Mouse (Mus musculus) hindbrain, postnatal 0 days (tissue): Measurements from ENCODE around the gene Arih2. TPM values are rescaled to one million over a fixed set of nuclear protein-coding genes. Genes with fewer than 3 reads are reported as not detected.
A peak's percentile ranks its signal among the peaks of the same experiment; 100 is the strongest.

Source experiments
- ATAC-seq: fragments of 200-750 bp; cut with Nextera tagmentation; 2 replicates; pipeline ENCODE4 v1.8.0; 2017; ENCODE audit warnings: mild to moderate bottlenecking, moderate TSS enrichment, moderate library complexity
- DNase-seq: peaks from one replicate; pipeline ENCODE4 v3.0.0-alpha.2; 2015; ENCODE audit warnings: low spot score
- H3K27ac ChIP-seq: fragments of 300-500 bp; sonication (generic); 2 replicates; pipeline ENCODE4 v1.5.1; 2014; ENCODE audit warnings: mild to moderate bottlenecking
- H3K27me3 ChIP-seq: fragments of 300-500 bp; sonication (generic); 2 replicates; pipeline ENCODE4 v1.6.1; 2014; ENCODE audit warnings: low read length, mixed read lengths; ENCODE audit not compliant: insufficient read depth
- H3K36me3 ChIP-seq: fragments of 300-500 bp; sonication (generic); 2 replicates; pipeline ENCODE4 v1.6.1; 2014; ENCODE audit warnings: low read length, mixed read lengths; ENCODE audit not compliant: insufficient read depth
- H3K4me1 ChIP-seq: fragments of 300-500 bp; sonication (generic); 2 replicates; pipeline ENCODE4 v1.6.1; 2014; ENCODE audit warnings: antibody characterized with exemption, low read length, mixed read lengths; ENCODE audit not compliant: insufficient read depth
- H3K4me2 ChIP-seq: fragments of 300-500 bp; sonication (generic); 2 replicates; pipeline ENCODE4 v1.6.1; 2014; ENCODE audit warnings: low read depth, mild to moderate bottlenecking, low read length, moderate library complexity, mixed read lengths
- H3K4me3 ChIP-seq: fragments of 300-500 bp; sonication (generic); 2 replicates; pipeline ENCODE4 v1.5.1; 2014; ENCODE audit warnings: low read length
- H3K9ac ChIP-seq: fragments of 300-500 bp; sonication (generic); replicated peaks from 2 replicates; pipeline ENCODE4 v1.6.1; 2014; ENCODE audit warnings: mild to moderate bottlenecking, low read length, moderate library complexity, mixed read lengths
- H3K9me3 ChIP-seq: fragments of 300-500 bp; sonication (generic); 2 replicates; pipeline ENCODE4 v1.6.1; 2016; ENCODE audit warnings: low read length, mixed read lengths
- CTCF ChIP-seq: IDR thresholded peaks from 2 replicates; pipeline ENCODE4 v1.5.1; 2016; ENCODE audit warnings: antibody characterized with exemption, control low read depth, low read depth
- WGBS: fragments of 180-500 bp; shearing (Covaris S2); extraction: QIAGEN DNeasy Blood & Tissue Kit; methylation state at CpG from one replicate; pipeline ENCODE4 v1.1.7; 2014; 5-methylcytosine and 5-hydroxymethylcytosine counted together
- polyA plus RNA-seq: library from polyadenylated mRNA; unstranded; fragments of >200 nt; fragmentation: Nextera tagmentation; extraction: Ambion mirVana; gene quantifications from 2 replicates; pipeline ENCODE4 v1.2.1, GENCODE M21; 2015
- total RNA-seq: library from RNA; depleted of rRNA; stranded (reverse); fragments of >200 nt; gene quantifications from 2 replicates; pipeline ENCODE4 v1.2.3, GENCODE M21; 2014

Gene Arih2
- total and polyA plus RNA-seq, 2 experiments from 2014 or later: 39.7 to 54.8 TPM

DNA sequence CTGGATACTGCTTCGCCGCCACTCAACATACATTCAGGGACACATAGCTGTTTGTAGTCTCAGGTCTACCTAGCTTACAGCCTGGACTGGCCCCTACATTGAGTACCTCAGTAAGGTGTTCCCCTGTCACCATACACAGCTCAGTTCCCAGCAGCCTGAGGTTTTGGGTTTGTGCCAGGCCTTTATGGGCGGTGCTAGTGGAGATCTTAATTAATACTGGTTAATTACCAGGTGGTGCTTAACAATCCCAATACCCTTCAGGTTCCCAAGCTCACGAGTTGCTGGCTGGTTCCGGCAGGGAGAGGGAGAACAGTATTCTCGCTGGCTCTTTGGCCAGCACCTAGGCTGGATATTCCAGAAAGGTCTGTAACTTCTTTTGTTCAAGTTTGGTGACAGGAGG lies 41.7 kb upstream of the Arih2 start:
- no peaks in the 10 kb centered on the region for H3K36me3 ChIP-seq
- no peak overlapping the region for H3K4me3 ChIP-seq
- peaks cover 20% of the 10 kb centered on the region for H3K4me1 ChIP-seq
- H3K4me2 ChIP-seq: no peak overlapping the region
- DNase-seq (no peak), ATAC-seq (no peak)
- WGBS: 84% methylated on average over 6 of the region's 6 CpGs
- H3K9me3 ChIP-seq: no peaks in the 10 kb centered on the region
- TF ChIP-seq CTCF: no peak
- no peak overlapping the region for H3K27ac ChIP-seq
- H3K27me3 ChIP-seq: no peaks in the 10 kb centered on the region
- H3K9ac ChIP-seq: no peak overlapping the region

DNA sequence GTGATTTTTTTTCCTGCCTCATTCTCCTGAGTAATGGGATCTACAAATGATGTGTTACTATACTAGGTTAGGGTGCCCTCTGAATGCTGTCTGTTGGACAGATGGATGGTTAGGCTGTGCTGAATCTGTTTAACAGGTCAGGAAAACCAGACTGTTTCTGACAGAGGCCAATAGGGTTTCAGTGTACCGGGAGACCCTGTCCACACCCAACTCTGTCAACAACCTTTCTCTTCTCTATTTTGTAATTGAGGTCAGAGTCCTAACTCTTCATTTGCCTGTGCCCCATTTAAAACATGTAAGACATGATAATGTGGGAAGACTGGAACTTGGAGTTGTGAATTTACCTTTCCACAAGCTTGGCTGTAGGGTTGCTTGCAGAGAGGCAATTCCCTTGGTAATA lies 40.8 kb upstream of the Arih2 start:
- Histone ChIP-seq H3K27ac (no peak overlapping the region), H3K4me3 (no peak overlapping the region), H3K4me1 (peaks cover 20% of the 10 kb centered on the region), H3K27me3 (no peaks in the 10 kb centered on the region), H3K9ac (no peak overlapping the region), H3K4me2 (no peak overlapping the region), H3K9me3 (no peaks in the 10 kb centered on the region), H3K36me3 (0 out of 2 replicates have a peak, but pooled peaks cover 3% of the 10 kb centered on the region)
- ATAC-seq (no peak), DNase-seq (no peak)
- TF ChIP-seq CTCF: no peak
- 85% methylated on average over 1 of the region's 1 CpGs for WGBS

DNA sequence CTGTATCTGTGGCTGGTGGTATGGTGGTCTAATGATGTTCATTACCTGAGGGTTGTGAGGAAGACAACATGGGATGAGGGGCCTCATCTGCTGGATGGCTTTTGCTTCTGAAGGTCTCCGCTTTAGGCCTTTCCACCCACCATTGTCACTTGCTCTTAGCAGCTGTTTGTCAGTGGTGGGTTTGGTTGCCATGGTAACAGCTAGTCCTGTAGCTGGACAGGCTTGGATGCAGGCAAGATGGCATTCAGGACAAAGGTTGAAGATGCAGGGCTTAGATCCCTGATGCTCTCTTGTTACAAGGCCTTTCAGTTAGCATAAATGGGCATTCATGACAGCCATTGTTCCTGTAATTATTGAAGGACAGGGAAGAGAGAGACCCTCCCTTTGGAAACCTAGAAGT lies 39.9 kb upstream of the Arih2 start, which contains the start of gene Prkar2a:
Prkar2a (plus strand) TSS at position 209 of the 400 bp plus-strand sequence.
- H3K27ac ChIP-seq: peak within 1 kb of the TSS; percentile 38; the same call in 1 of the 2 replicates
- no peaks in the 10 kb centered on the region for H3K9me3 ChIP-seq
- WGBS: 31% methylated on average over 1 of the region's 1 CpGs
- ATAC-seq (no peak), DNase-seq (peak; percentile 76)
- H3K27me3 ChIP-seq: no peaks in the 10 kb centered on the region
- no peak within 1 kb of the TSS for H3K9ac ChIP-seq
- no peak within 1 kb of the TSS for H3K4me3 ChIP-seq
- 0 out of 2 replicates have a peak, but pooled peaks cover 5% of the 10 kb centered on the region for H3K36me3 ChIP-seq
- no peak within 1 kb of the TSS for H3K4me2 ChIP-seq
- peaks cover 18% of the 10 kb centered on the region for H3K4me1 ChIP-seq
- no peak for TF ChIP-seq CTCF

DNA sequence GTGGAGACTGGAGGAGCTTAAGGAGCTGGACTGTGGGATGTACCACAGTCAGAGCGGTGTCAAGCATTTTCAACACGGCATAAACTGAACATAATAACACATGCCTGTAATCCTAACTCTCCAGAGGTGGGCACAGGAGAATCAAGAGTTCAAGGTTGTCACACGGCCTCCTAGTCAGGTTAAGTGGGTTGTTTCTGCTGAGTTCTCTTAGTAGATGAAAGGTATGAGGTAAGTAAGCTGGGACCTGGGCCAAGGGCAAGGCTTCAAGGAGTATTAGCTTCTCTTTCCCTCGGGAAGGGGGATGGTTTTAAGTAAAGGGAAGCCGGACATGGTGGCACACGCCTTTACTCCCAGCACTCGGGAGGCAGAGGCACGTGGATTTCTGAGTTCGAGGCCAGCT lies 39.3 kb upstream of the Arih2 start:
- ATAC-seq (no peak), DNase-seq (no peak)
- H3K4me1 ChIP-seq: peaks cover 12% of the 10 kb centered on the region
- H3K36me3 ChIP-seq: 0 out of 2 replicates have a peak, but pooled peaks cover 5% of the 10 kb centered on the region
- no peaks in the 10 kb centered on the region for H3K9me3 ChIP-seq
- H3K9ac ChIP-seq: no peak overlapping the region
- 77% methylated on average over 9 of the region's 9 CpGs for WGBS
- no peak overlapping the region for H3K4me3 ChIP-seq
- no peak overlapping the region for H3K4me2 ChIP-seq
- H3K27me3 ChIP-seq: no peaks in the 10 kb centered on the region
- TF ChIP-seq CTCF: no peak
- H3K27ac ChIP-seq: no peak overlapping the region

DNA sequence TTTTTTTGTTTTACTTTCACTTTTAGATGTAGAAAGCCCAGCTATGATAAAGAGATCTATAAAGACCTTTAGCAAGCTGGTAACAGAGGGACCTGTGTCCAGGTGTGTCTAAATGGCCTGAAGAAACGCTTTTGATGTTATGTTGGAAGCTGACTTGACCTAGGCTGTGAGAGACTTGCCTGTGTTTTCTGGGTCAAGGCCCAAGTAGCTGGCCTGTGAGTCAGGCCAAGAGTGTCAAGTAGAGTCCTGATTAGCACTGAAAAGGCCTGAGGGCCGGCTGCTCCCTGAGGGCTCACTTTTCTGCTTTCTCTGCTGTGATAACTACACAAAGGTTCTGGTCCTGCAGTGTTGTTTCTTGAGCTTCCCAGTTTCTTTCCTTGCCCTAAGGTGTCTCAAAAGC lies 38.5 kb upstream of the Arih2 start:
- H3K4me2 ChIP-seq: no peak overlapping the region
- 76% methylated on average over 2 of the region's 2 CpGs for WGBS
- TF ChIP-seq CTCF: no peak
- H3K9ac ChIP-seq: no peak overlapping the region
- H3K27ac ChIP-seq: no peak overlapping the region
- DNase-seq (no peak), ATAC-seq (no peak)
- H3K27me3 ChIP-seq: no peaks in the 10 kb centered on the region
- peaks cover 8% of the 10 kb centered on the region for H3K4me1 ChIP-seq
- H3K4me3 ChIP-seq: no peak overlapping the region
- H3K9me3 ChIP-seq: no peaks in the 10 kb centered on the region
- 0 out of 2 replicates have a peak, but pooled peaks cover 6% of the 10 kb centered on the region for H3K36me3 ChIP-seq

DNA sequence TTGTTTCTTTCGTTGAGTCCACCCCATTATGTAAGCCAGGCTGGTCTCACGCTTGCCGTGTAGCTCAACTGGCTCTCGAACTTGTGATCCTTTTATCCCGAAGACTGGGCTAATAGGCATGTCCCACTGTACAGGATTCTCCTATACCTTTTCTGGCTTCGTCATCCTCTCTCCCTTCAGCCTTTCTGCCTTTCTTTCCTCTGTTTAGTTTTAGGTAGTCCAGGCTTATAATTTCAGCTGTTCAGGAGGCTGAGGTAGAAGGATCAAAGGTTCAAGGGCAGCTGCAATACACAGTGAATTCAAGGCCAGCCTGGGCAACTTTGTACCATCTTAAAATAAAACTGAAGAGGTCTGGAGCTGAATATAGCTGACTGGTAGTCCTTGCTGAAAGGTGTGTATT lies 38.0 kb upstream of the Arih2 start:
- DNase-seq (no peak), ATAC-seq (no peak)
- 70% methylated on average over 6 of the region's 6 CpGs for WGBS
- Histone ChIP-seq H3K9me3 (no peaks in the 10 kb centered on the region), H3K4me2 (no peak overlapping the region), H3K4me1 (peaks cover 8% of the 10 kb centered on the region), H3K36me3 (peaks cover 11% of the 10 kb centered on the region; the same call in 1 of the 2 replicates), H3K4me3 (no peak overlapping the region), H3K27me3 (no peaks in the 10 kb centered on the region), H3K9ac (no peak overlapping the region), H3K27ac (no peak overlapping the region)
- no peak for TF ChIP-seq CTCF

DNA sequence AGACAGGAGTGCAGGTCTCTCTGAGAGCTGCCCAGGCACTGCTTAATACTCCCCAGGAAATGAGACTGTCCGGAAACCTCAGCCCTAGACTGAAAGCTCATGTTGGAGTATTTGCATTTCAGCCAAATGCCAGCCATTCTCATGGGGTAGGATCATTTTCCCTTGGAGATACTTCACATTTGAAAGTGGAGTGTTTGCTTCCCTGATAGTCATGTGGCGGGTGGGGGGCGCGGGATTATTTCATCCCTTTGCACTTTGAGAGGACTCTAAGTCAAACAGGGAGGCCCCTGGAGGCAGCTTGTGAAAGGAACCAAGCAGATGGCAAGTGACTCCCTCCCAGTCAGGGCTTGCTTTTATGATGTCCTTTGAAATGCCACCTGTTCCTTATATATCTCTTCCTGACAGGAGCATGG lies 37.3 kb upstream of the Arih2 start:
- TF ChIP-seq CTCF: no peak
- ATAC-seq (no peak), DNase-seq (peak; percentile 34)
- Histone ChIP-seq H3K27ac (no peak overlapping the region), H3K4me2 (no peak overlapping the region), H3K4me3 (no peak overlapping the region), H3K9me3 (no peaks in the 10 kb centered on the region), H3K27me3 (no peaks in the 10 kb centered on the region), H3K4me1 (peaks cover 5% of the 10 kb centered on the region), H3K36me3 (peaks cover 15% of the 10 kb centered on the region; the same call in 1 of the 2 replicates), H3K9ac (no peak overlapping the region)
- 35% methylated on average over 4 of the region's 4 CpGs for WGBS
